ENCODE assay signal across 9 mouse cellular contexts in genomic region chr6:114892363-114892762, GRCm38 (mm10).
A peak's percentile ranks its signal among the peaks of the same experiment; 100 is the strongest.
DNase-seq lines count a peak whose midpoint lies in the region; ATAC-seq and TF ChIP-seq lines count a peak whose summit lies in the region.
"Had no signal": no experiment of that assay in that cellular context is flagged by ENCODE, and none has a peak within 500 bp of the region (broad histone marks: within the 10 kb centered on the region; RNA-seq: fewer than 3 reads in every experiment).

No protein-coding gene starts in this region.

- peak overlapping the region; percentile 37; the same call in 1 of the 2 replicates for H3K4me2 ChIP-seq in heart, embryonic 11.5 days
- peak overlapping the region; percentile 41 for H3K4me2 ChIP-seq in midbrain, embryonic 12.5 days (replicated peaks)
- no peak overlapping the region for H3K4me2 ChIP-seq in stomach, postnatal 0 days (replicated peaks; ENCODE audit: low read depth)

- ATAC-seq in common myeloid progenitor, adult 5-6 weeks (replicated peaks; ENCODE audit: low read depth, poor library complexity, severe bottlenecking) = peak; percentile 12
- ATAC-seq in heart, embryonic 11.5 days (replicated peaks; ENCODE audit: insufficient number of reproducible peaks, low FRiP score, low TSS enrichment) = no peak
- peak; percentile 39; the same call in 1 of the 2 replicates for ATAC-seq in midbrain, embryonic 12.5 days (ENCODE audit: low FRiP score, low read depth)
- no peak for ATAC-seq in stomach, postnatal 0 days (ENCODE audit: low FRiP score, low TSS enrichment)

- no peaks in the 10 kb centered on the region for H3K9me3 ChIP-seq in heart, embryonic 11.5 days (replicated peaks; ENCODE audit: control insufficient read depth, low read length)
- no peaks in the 10 kb centered on the region for H3K9me3 ChIP-seq in midbrain, embryonic 12.5 days
- no peaks in the 10 kb centered on the region for H3K9me3 ChIP-seq in stomach, postnatal 0 days (ENCODE audit: control insufficient read depth, low read length)

- H3K27ac ChIP-seq in heart, embryonic 11.5 days (ENCODE audit: low read depth, low read length) = no peak overlapping the region
- H3K27ac ChIP-seq in midbrain, embryonic 12.5 days (replicated peaks) = peak overlapping the region; percentile 61
- peak overlapping the region; percentile 49; the same call in 1 of the 2 replicates for H3K27ac ChIP-seq in stomach, postnatal 0 days (replicated peaks)
- H3K27ac ChIP-seq: liver, embryonic 14.5 days had no signal

- H3K9ac ChIP-seq in heart, embryonic 11.5 days (ENCODE audit: low read depth, low read length) = peak overlapping the region; percentile 44; the same call in 1 of the 2 replicates
- 0 out of 2 replicates have a peak overlapping the region, but pooled peaks have one; percentile 37 for H3K9ac ChIP-seq in midbrain, embryonic 12.5 days (replicated peaks)
- peak overlapping the region; percentile 8; the same call in 1 of the 2 replicates for H3K9ac ChIP-seq in stomach, postnatal 0 days (ENCODE audit: low read length)
- H3K9ac ChIP-seq: liver, embryonic 14.5 days had no signal

- no peak for TF ChIP-seq CTCF in stomach, postnatal 0 days (IDR thresholded peaks at IDR 0.05; ENCODE audit: low read depth)

- peaks cover 76% of the 10 kb centered on the region for H3K4me1 ChIP-seq in heart, embryonic 11.5 days (ENCODE audit: control insufficient read depth, insufficient read depth, low read length)
- peaks cover 67% of the 10 kb centered on the region for H3K4me1 ChIP-seq in midbrain, embryonic 12.5 days
- H3K4me1 ChIP-seq in stomach, postnatal 0 days (replicated peaks; ENCODE audit: control insufficient read depth, insufficient read depth) = peaks cover 21% of the 10 kb centered on the region

- no peak for TF ChIP-seq EP300 in stomach, postnatal 0 days (optimal IDR thresholded peaks at IDR 0.05)

- 46% methylated on average over 6 of the region's 6 CpGs for WGBS in heart, embryonic 11.5 days (ENCODE audit: insufficient replicate concordance)
- 16% methylated on average over 6 of the region's 6 CpGs for WGBS in midbrain, embryonic 12.5 days
- WGBS in stomach, postnatal 0 days = 34% methylated on average over 6 of the region's 6 CpGs

- peak; percentile 34 for DNase-seq in kidney, adult 18-20 months
- no peak for DNase-seq in kidney, adult 11 months
- peak; percentile 38 to 57 for DNase-seq in layer of hippocampus, postnatal 25 days (ENCODE audit: extremely low spot score in 1 of 2, low spot score in 1 of 2)
- DNase-seq in stomach, postnatal 0 days (ENCODE audit: low spot score) = no peak
- DNase-seq in urinary bladder, postnatal 25 days (ENCODE audit: low spot score) = no peak

- H3K36me3 ChIP-seq in heart, embryonic 11.5 days (ENCODE audit: control insufficient read depth, insufficient read depth, low read length) = peaks cover 4% of the 10 kb centered on the region; the same call in 1 of the 2 replicates
- H3K36me3 ChIP-seq in midbrain, embryonic 12.5 days = peaks cover 11% of the 10 kb centered on the region; the same call in 1 of the 2 replicates
- H3K36me3 ChIP-seq in stomach, postnatal 0 days (ENCODE audit: control insufficient read depth, insufficient read depth, low read length) = no peaks in the 10 kb centered on the region

- no peaks in the 10 kb centered on the region for H3K27me3 ChIP-seq in heart, embryonic 11.5 days (ENCODE audit: control insufficient read depth, insufficient read depth, low read length)
- no peaks in the 10 kb centered on the region for H3K27me3 ChIP-seq in midbrain, embryonic 12.5 days
- H3K27me3 ChIP-seq in stomach, postnatal 0 days (ENCODE audit: control insufficient read depth, insufficient read depth, low read length) = no peaks in the 10 kb centered on the region

- H3K4me3 ChIP-seq in heart, embryonic 11.5 days (ENCODE audit: low read depth, low read length) = no peak overlapping the region
- no peak overlapping the region for H3K4me3 ChIP-seq in midbrain, embryonic 12.5 days
- H3K4me3 ChIP-seq in stomach, postnatal 0 days (ENCODE audit: low read depth, low read length) = no peak overlapping the region

Comparison
In these comparisons a context has a peak if more than half of its experiments do, and no peak if none do; other contexts are left out.
1. DNase-seq: peak in kidney, adult 18-20 months (single experiment) and layer of hippocampus, postnatal 25 days (2 of 2); none in kidney, adult 11 months (single experiment), stomach, postnatal 0 days (single experiment) and urinary bladder, postnatal 25 days (single experiment).
2. ATAC-seq: peak in common myeloid progenitor, adult 5-6 weeks (single experiment) and midbrain, embryonic 12.5 days (single experiment); none in heart, embryonic 11.5 days (single experiment) and stomach, postnatal 0 days (single experiment).
3. Peak in every context shown above with its lines, with median percentiles within 50 percentile points of each other: H3K9ac ChIP-seq.